Mouse (Mus musculus) megakaryocyte-erythroid progenitor cell, adult 5-6 weeks (primary cell): ENCODE measurements around the gene Btbd3. TPM values are rescaled to one million over a fixed set of nuclear protein-coding genes. Genes with fewer than 3 reads are reported as not detected.
"Not testable (repeated sequence)": the region's sequence is repeated elsewhere in the genome, so short reads cannot be mapped to it uniquely, and the experiment has no call there.

ENCODE experiments used
- ATAC-seq: replicated peaks from 2 replicates; pipeline ENCODE4 v1.8.0; 2016; ENCODE audit warnings: mild to moderate bottlenecking, inconsistent platforms; ENCODE audit not compliant: severe bottlenecking, poor library complexity, low FRiP score, low TSS enrichment
- total RNA-seq, 2 experiments: library from RNA; stranded (forward) in 1 of 2; stranded (reverse) in 1 of 2; fragments of 200-1000, 215-1000 nt in 1 of 2; fragments of >200 nt in 1 of 2; fragmentation: Nextera tagmentation in 1 of 2; gene quantifications; 2 replicates each; pipeline ENCODE4 v1.2.3; 2014 to 2017

Btbd3 gene
- total RNA-seq, 2 experiments from 2014 or later = 0.85 to 1.1 TPM

DNA sequence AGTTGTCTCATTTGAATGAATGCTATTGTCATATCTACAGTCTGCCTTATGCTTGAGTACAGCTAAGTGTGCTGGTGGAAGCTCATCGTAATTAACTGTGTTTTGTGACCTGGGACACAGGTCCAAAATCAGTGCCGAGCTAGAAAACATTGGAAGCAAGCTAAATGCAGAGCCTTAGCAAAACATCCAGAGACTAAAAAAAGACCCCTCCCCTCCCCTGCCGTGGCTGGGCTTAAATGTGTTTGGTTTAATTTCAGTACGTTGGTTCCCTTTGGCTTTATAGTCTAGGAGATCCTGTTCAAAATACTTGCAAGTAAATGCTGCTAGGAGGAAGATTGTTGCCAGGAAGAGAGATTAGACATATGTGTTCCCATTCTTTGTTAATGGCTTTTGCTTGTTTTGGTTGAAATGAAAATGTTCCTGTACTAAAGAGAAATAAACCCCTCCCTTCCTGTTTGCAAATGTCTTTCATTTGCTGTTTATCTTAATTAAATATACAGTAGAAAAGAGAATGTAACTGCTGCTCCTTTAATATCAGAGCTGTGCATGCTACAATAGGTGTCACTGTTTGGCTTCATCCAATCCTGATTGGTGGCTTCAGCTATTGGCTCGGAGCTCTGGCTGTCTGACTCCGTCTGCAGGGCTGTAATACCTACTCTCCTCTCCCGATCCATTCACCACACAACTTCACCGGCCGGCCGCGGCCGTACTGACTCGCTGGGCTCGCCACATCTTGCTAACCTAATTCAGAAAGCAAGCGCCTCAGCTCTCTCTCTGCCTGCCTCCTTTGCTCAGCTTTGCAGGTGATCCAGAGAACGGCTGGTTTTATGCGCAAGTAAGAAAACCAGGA, 21.7 kb downstream of the Btbd3 start:
- peak; percentile 91 for ATAC-seq

DNA sequence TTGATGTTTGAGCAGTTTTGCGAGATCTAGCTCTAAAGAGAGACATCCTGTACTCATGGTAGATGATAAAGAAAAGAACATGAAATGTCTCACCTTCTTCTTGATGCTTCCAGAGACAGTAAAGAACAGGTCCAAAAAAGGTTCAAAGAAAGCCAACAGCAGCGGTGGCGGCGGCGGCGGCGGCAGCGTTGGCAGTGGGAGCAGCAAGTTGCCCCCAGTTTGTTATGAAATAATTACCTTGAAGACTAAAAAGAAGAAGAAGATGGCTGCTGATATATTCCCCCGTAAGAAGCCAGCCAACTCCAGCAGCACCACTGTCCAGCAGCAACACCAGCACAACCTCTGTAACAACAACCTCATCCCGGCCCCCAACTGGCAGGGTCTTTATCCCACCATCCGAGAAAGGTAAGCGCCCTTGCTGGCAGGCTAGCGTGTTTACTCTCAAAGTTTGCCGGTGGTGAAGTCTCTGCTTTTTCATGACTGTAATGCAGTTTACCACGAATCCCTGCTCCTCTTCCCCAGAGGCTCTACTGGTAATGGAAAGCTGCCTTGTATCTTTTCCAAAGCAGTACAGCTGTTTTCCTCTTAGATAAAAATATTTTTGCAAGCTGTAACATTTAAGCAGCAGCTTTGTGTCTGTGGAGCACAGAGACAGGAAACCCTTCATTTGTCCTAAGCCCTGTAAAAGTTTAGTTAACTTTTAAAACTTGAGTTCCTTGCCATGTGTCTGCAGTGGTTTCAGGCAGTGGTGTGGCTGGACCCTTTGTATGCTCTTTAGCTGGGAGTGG, 22.7 kb downstream of the Btbd3 start:
- ATAC-seq = no peak

GRCm38 (mm10) chr2:138279641-138280040, 23.3 kb downstream of the Btbd3 start:
- ATAC-seq = no peak

- no peak for ATAC-seq
Observed at GRCm38 (mm10) chr2:138280225-138280711, 23.9 kb downstream of the Btbd3 start.

GRCm38 (mm10) chr2:138281550-138282201, 25.3 kb downstream of the Btbd3 start:
- ATAC-seq = no peak

- ATAC-seq = no peak
Observed at GRCm38 (mm10) chr2:138283372-138283771, 27.0 kb downstream of the Btbd3 start.

- ATAC-seq = no peak
Observed at GRCm38 (mm10) chr2:138283856-138284255, 27.5 kb downstream of the Btbd3 start.

- ATAC-seq = no peak
Observed at GRCm38 (mm10) chr2:138285811-138286210, 29.4 kb downstream of the Btbd3 start.

DNA sequence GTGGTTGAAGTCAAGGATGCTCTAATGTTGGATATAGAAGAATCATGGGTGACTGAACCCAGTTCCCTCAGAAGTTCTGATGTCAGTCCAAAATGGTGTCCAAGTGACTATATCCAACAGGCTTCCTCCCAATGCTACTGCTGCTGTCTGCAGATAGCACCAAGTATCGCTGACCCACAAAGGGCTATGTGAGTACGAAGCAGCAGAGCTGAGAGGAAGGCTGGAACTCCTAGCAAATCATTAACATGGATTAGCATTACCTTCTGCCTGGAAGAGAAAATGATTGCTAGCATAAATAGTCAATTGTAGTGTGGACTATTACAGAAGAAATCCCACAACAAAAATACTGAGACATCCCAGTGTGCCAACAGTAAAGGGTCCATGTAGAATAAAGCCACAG, 33.8 kb downstream of the Btbd3 start:
- no peak for ATAC-seq

- ATAC-seq = no peak
Observed at GRCm38 (mm10) chr2:138294286-138294685, 37.9 kb downstream of the Btbd3 start.

- ATAC-seq = no peak
Observed at GRCm38 (mm10) chr2:138306236-138306635, 49.9 kb downstream of the Btbd3 start.

DNA sequence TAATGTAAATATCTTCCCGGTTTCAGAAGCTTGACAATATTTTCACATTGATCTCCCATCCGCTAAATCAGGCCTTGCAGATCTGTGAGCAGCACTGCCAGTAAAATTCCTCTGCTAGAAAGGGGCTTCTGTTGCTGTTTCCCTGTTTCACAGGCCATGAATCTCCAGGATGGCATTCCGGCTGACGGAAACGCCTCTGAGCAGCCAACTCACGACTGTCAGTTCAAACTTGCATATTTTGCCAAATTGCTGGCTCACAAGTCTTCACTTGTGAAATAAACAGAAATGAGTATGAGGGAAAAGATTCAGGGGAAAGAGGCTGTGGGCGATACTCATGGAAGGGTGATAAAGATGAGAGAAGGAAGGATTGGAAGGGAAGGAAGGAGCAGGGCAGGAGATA, 59.3 kb downstream of the Btbd3 start:
- no peak for ATAC-seq

GRCm38 (mm10) chr2:138320408-138320807, 64.0 kb downstream of the Btbd3 start:
- no peak for ATAC-seq

GRCm38 (mm10) chr2:138321041-138321481, 64.7 kb downstream of the Btbd3 start:
- no peak for ATAC-seq

DNA sequence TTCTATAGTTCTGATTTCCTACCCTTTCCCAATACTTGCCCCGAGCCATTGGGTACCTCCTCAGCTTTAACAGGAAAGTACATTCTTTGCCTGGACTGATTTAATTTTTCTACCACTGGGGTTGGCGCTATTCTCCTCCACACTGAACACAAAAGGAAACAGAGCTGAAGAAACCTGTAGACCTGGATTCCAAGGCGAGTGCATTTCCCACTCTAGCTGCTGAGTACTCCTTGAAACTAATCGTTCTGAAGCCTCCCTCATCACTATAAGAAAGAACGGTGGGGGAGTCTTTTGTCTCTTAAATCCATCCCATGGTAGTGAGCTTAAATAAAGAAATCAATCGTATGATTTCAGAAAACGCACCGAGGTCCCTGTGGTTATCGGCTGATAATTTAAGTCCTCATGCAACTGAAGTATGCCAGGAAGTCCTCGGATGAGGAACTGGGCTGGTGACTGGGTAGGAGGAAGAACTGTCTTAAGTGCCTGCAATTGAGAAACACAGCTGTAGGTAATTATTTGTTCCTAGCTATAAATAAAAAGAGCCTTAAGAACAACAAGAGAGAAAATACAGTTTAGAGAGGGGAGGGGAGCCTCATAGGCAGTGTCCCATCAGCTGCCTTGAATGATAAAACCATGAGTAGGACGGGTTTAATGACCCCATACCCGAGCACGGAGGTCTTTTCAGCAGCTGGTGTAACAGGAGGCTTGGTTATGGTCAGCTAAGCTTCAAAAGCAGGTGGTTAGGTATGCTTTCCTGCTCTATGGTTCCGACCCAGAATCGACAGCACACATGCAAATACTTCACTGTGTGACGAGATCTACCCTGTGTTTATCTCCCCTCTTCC, 66.1 kb downstream of the Btbd3 start:
- no peak for ATAC-seq

- no peak for ATAC-seq
Observed at GRCm38 (mm10) chr2:138326367-138326766, 70.0 kb downstream of the Btbd3 start.

DNA sequence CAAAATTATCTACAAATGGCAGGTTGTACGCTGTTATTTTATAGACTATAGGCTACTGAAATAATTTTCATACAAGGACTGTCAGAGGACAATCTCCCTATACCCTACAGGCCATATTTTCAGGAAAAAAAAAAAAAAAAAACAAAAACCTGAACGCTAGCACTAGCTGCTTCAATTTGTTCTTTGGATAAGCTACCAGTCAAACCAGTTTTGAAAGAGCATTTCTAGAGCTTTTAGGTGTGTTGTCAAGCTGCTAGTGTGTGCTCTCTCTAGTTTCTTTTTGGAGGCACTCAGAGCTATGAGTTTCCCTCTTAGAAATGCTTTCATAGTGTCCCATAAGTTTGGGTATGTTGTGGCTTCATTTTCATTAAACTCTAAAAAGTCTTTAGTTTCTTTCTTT, 77.8 kb downstream of the Btbd3 start:
- ATAC-seq = not testable (repeated sequence)

- ATAC-seq = no peak
Observed at GRCm38 (mm10) chr2:138337886-138338494, 81.6 kb downstream of the Btbd3 start.

DNA sequence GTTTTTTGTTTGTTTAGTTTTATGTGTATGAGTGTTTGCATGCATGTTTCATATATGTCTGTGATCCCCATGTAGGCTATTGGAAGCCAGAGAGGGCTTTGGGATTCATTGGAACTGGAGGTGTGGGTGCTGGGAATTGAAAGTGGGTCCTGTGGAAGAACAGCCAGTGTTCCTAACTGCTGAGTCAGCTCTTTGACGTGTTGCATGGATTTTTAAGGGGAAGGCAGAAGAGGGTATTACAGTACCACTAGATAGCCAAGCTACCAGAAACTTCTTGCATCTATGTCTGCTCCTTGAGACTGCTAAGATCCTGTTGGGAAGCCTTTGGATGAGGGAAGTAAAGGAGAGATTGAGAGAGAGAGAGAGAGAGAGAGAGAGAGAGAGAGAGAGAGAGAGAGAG, 82.2 kb downstream of the Btbd3 start:
- no peak for ATAC-seq
